Mouse (Mus musculus): Measurements from ENCODE around the gene Padi4.

- TF ChIP-seq POLR2A (IDR thresholded peaks at IDR 0.05; ENCODE audit: insufficient read depth, low read length) (no peak), CTCF (IDR thresholded peaks at IDR 0.05; ENCODE audit: low read depth, low read length) (no peak), EP300 (IDR thresholded peaks at IDR 0.05; ENCODE audit: insufficient read depth, low read depth, low read length) (no peak)
Measured at GRCm38 (mm10) chr4:140710781-140711180, 63.3 kb downstream of the Padi4 start.
